Comparison of ENCODE assay signal across 8 mouse cellular contexts in genomic region chr3:88552676-88553524, GRCm38 (mm10). TPM values are rescaled to one million over a fixed set of nuclear protein-coding genes. Genes with fewer than 3 reads are reported as not detected.
DNase-seq lines count a peak whose midpoint lies in the region; ATAC-seq and TF ChIP-seq lines count a peak whose summit lies in the region.

Lamtor2 (minus strand) TSS chr3:88553074.

- peak within 1 kb of the TSS; percentile 83 to 96 for H3K4me3 ChIP-seq in ES-E14 (ENCODE audit: insufficient read depth in 1 of 2, low read depth in 1 of 2, low read length in 2 of 2, poor library complexity in 1 of 2, severe bottlenecking in 1 of 2)
- peak within 1 kb of the TSS; percentile 93 for H3K4me3 ChIP-seq in forebrain, embryonic 15.5 days
- peak within 1 kb of the TSS; percentile 93 for H3K4me3 ChIP-seq in lung, adult 2 months (replicated peaks; ENCODE audit: extremely low read depth, low read depth, low read length)

- peaks cover 0 to 29% of the 10 kb centered on the region in 2 experiments; a peak in 3 of 4 replicates for H3K4me1 ChIP-seq in ES-E14 (ENCODE audit: control insufficient read depth in 2 of 2, insufficient read depth in 2 of 2, low read length in 2 of 2, poor library complexity in 1 of 2)
- H3K4me1 ChIP-seq in forebrain, embryonic 15.5 days = peaks cover 29% of the 10 kb centered on the region
- peaks cover 3% of the 10 kb centered on the region for H3K4me1 ChIP-seq in lung, adult 2 months (ENCODE audit: control insufficient read depth, insufficient read depth, low read length)

- peak within 1 kb of the TSS; percentile 90 for H3K4me2 ChIP-seq in forebrain, embryonic 15.5 days (replicated peaks)

- peak; percentile 95 for ATAC-seq in forebrain, embryonic 15.5 days (replicated peaks)
- peak; percentile 76 for ATAC-seq in neutrophil, adult 5-6 weeks (ENCODE audit: extremely low read depth, insufficient number of reproducible peaks, low FRiP score, poor library complexity, severe bottlenecking)

- in situ Hi-C loops in ES-E14 (cut with MboI; ENCODE audit: low sequenced_read_pairs in 2 of 2, unreplicated experiment in 2 of 2) = no loop called here

- H3K27me3 ChIP-seq in forebrain, embryonic 15.5 days = no peaks in the 10 kb centered on the region

- TF ChIP-seq CTCF in lung, adult 2 months (IDR thresholded peaks at IDR 0.05; ENCODE audit: insufficient read depth, low read length) = no peak

- no peaks in the 10 kb centered on the region for H3K9me3 ChIP-seq in ES-E14 (ENCODE audit: control insufficient read depth, insufficient read depth, low read depth, low read length)
- no peaks in the 10 kb centered on the region for H3K9me3 ChIP-seq in forebrain, embryonic 15.5 days

- peak; percentile 88 for TF ChIP-seq POLR2A in lung, adult 2 months (IDR thresholded peaks at IDR 0.05; ENCODE audit: borderline replicate concordance, extremely low read depth, low read depth, low read length)

- DNase-seq in ES-E14 (ENCODE audit: low read depth, low spot score) = peak; percentile 98
- peak; percentile 98 for DNase-seq in cerebellum, adult 11-12 months
- DNase-seq in heart, postnatal 25 days (ENCODE audit: low spot score) = peak; percentile 96
- DNase-seq in layer of hippocampus, adult 18-20 months (ENCODE audit: low spot score in 2 of 2) = peak; percentile 97 to 99
- DNase-seq in lung, adult 2 months = peak; percentile 97
- DNase-seq in thymus, adult 18-20 months = peak; percentile 96

- peaks cover 26% of the 10 kb centered on the region for H3K36me3 ChIP-seq in ES-E14 (ENCODE audit: control insufficient read depth, insufficient read depth, low read length, poor library complexity, severe bottlenecking)
- H3K36me3 ChIP-seq in forebrain, embryonic 15.5 days = peaks cover 21% of the 10 kb centered on the region

- H3K27ac ChIP-seq in ES-E14 (ENCODE audit: insufficient read depth, low read depth, low read length, poor library complexity, severe bottlenecking) = peak within 1 kb of the TSS; percentile 99
- peak within 1 kb of the TSS; percentile 94 for H3K27ac ChIP-seq in forebrain, embryonic 15.5 days (replicated peaks)

- H3K9ac ChIP-seq in ES-E14 (ENCODE audit: insufficient read depth, low read depth, low read length, poor library complexity, severe bottlenecking) = peak within 1 kb of the TSS; percentile 99
- peak within 1 kb of the TSS; percentile 88 for H3K9ac ChIP-seq in forebrain, embryonic 15.5 days (replicated peaks)

- intact Hi-C loops in heart, postnatal 25 days (cut with DNase I) = loop anchor here (2.0 to 10.0 kb wide), 2 partner anchors 20 to 622 kb away; partner anchors contain the start of genes Mex3a and Scamp3

- WGBS in forebrain, embryonic 15.5 days = under 1% methylated on average over 48 of the region's 48 CpGs
- WGBS in lung, adult 2 months = under 1% methylated on average over 48 of the region's 48 CpGs

TF ChIP-seq in ES-E14, 5 proteins besides CTCF, POLR2A, EP300 and RAD21:
- TF ChIP-seq HCFC1 (IDR thresholded peaks at IDR 0.05; ENCODE audit: borderline replicate concordance, insufficient read depth, low read length) (peak; percentile 98), CHD2 (IDR thresholded peaks at IDR 0.05; ENCODE audit: low read depth, low read length) (0 out of 2 replicates have a peak, but pooled peaks have one; percentile 48), ZNF384 (IDR thresholded peaks at IDR 0.05; ENCODE audit: low read depth, low read length) (no peak)

RNA-seq across cellular contexts. Expression of gene Lamtor2, which starts in this region (rescaled TPM):
- total RNA-seq in ES-E14 (2012; rRNA removed) = 108 and 112 TPM in 2 replicates
- polyA plus RNA-seq in forebrain, embryonic 15.5 days (2015; fragmentation: Nextera tagmentation; extraction: Ambion mirVana) = 169 and 187 TPM in 2 replicates
- total RNA-seq in heart, postnatal 25 days (2021) = 10 to 100 TPM; 84.2 to 92.5 TPM
- 100 to 1,000 TPM; 112 to 113 TPM for total RNA-seq in layer of hippocampus, adult 18-20 months (2021)
- polyA plus RNA-seq in lung, adult 2 months (2012; rRNA removed) = 116 and 135 TPM in 2 replicates
- 66.6 and 68.0 TPM in 2 replicates for total RNA-seq in neutrophil, adult 5-6 weeks (2017)

Comparison
In these comparisons a context has a peak if more than half of its experiments do, and no peak if none do; other contexts are left out.
1. Peak in every context shown above with its lines: DNase-seq, ATAC-seq, H3K4me3 ChIP-seq and H3K27ac ChIP-seq.